15 mouse cellular contexts compared by ENCODE assay signal in genomic region chr17:24560301-24561028, GRCm38 (mm10). TPM values are rescaled to one million over a fixed set of nuclear protein-coding genes. Genes with fewer than 3 reads are reported as not detected.
DNase-seq lines count a peak whose midpoint lies in the region; ATAC-seq and TF ChIP-seq lines count a peak whose summit lies in the region.
"Had no signal": no experiment of that assay in that cellular context is flagged by ENCODE, and none has a peak within 500 bp of the region (broad histone marks: within the 10 kb centered on the region; RNA-seq: fewer than 3 reads in every experiment).

No protein-coding gene starts in this region.

- peak overlapping the region; percentile 36; the same call in 1 of the 2 replicates for H3K27ac ChIP-seq in hindbrain, postnatal 0 days
- no peak overlapping the region for H3K27ac ChIP-seq in hindbrain, embryonic 14.5 days
- H3K27ac ChIP-seq: embryonic facial prominence, embryonic 12.5 days had no signal

- no peaks in the 10 kb centered on the region for H3K27me3 ChIP-seq in hindbrain, postnatal 0 days (ENCODE audit: insufficient read depth, low read length)
- no peaks in the 10 kb centered on the region for H3K27me3 ChIP-seq in hindbrain, embryonic 14.5 days (ENCODE audit: control insufficient read depth, insufficient read depth, low read length)
- H3K27me3 ChIP-seq: embryonic facial prominence, embryonic 12.5 days; limb, embryonic 12.5 days; Patski had no signal

- H3K4me1 ChIP-seq in hindbrain, postnatal 0 days (ENCODE audit: insufficient read depth, low read length) = peaks cover 19% of the 10 kb centered on the region; the same call in 1 of the 2 replicates
- peaks cover 19% of the 10 kb centered on the region for H3K4me1 ChIP-seq in hindbrain, embryonic 14.5 days (replicated peaks; ENCODE audit: control insufficient read depth, insufficient read depth, low read length)

- WGBS in hindbrain, postnatal 0 days = 89% methylated on average over 5 of the region's 5 CpGs
- 93% methylated on average over 5 of the region's 5 CpGs for WGBS in hindbrain, embryonic 14.5 days

- H3K9me3 ChIP-seq in hindbrain, postnatal 0 days (ENCODE audit: low read length) = no peaks in the 10 kb centered on the region
- no peaks in the 10 kb centered on the region for H3K9me3 ChIP-seq in hindbrain, embryonic 14.5 days (ENCODE audit: control insufficient read depth, low read length)
- H3K9me3 ChIP-seq: embryonic facial prominence, embryonic 12.5 days; limb, embryonic 12.5 days had no signal

- ATAC-seq in cerebellum, adult (ENCODE audit: insufficient number of reproducible peaks, low FRiP score, low TSS enrichment) = no peak; the same call in 1 of the 2 replicates
- ATAC-seq in hindbrain, postnatal 0 days = no peak
- no peak for ATAC-seq in hindbrain, embryonic 14.5 days (ENCODE audit: low FRiP score)
- no peak for ATAC-seq in megakaryocyte progenitor cell, adult 5-6 weeks (replicated peaks; ENCODE audit: poor library complexity)
- ATAC-seq: Patski had no signal

- H3K4me3 ChIP-seq in hindbrain, postnatal 0 days (ENCODE audit: low read length) = no peak overlapping the region
- no peak overlapping the region for H3K4me3 ChIP-seq in hindbrain, embryonic 14.5 days (replicated peaks; ENCODE audit: low read length)
- H3K4me3 ChIP-seq: embryonic facial prominence, embryonic 12.5 days; limb, embryonic 12.5 days had no signal

- H3K9ac ChIP-seq in hindbrain, postnatal 0 days (replicated peaks; ENCODE audit: low read length) = no peak overlapping the region
- no peak overlapping the region for H3K9ac ChIP-seq in hindbrain, embryonic 14.5 days
- H3K9ac ChIP-seq: embryonic facial prominence, embryonic 12.5 days; limb, embryonic 12.5 days had no signal

- H3K36me3 ChIP-seq in hindbrain, postnatal 0 days (ENCODE audit: insufficient read depth, low read length) = no peaks in the 10 kb centered on the region
- H3K36me3 ChIP-seq in hindbrain, embryonic 14.5 days (replicated peaks; ENCODE audit: control insufficient read depth, insufficient read depth) = peaks cover 6% of the 10 kb centered on the region

- peak; percentile 52 for DNase-seq in cerebellum, adult 11 months
- no peak for DNase-seq in hindbrain, postnatal 0 days (ENCODE audit: low spot score)
- no peak for DNase-seq in hindbrain, embryonic 14.5 days (ENCODE audit: low spot score)
- peak; percentile 49 for DNase-seq in NIH3T3 (ENCODE audit: low read depth)
- peak; percentile 59 to 68 for DNase-seq in cerebellum, postnatal 10 days
- DNase-seq in kidney, adult 18-20 months = no peak
- DNase-seq: kidney, adult 9 months; kidney, postnatal 4 days; layer of hippocampus, postnatal 36 days; thymus, postnatal 14 days had no signal

- H3K4me2 ChIP-seq in hindbrain, postnatal 0 days (ENCODE audit: low read depth, low read length) = no peak overlapping the region
- H3K4me2 ChIP-seq in hindbrain, embryonic 14.5 days (replicated peaks) = no peak overlapping the region
- H3K4me2 ChIP-seq: embryonic facial prominence, embryonic 12.5 days; limb, embryonic 12.5 days had no signal

- no peak for TF ChIP-seq CTCF in hindbrain, postnatal 0 days (IDR thresholded peaks at IDR 0.05; ENCODE audit: low read depth)

RNA-seq across cellular contexts. Expression of gene Pkd1, which starts 10.8 kb away (rescaled TPM):
- total RNA-seq in hindbrain, postnatal 0 days (2014; rRNA removed) = 87.9 and 99.2 TPM in 2 replicates
- 14.9 and 16.0 TPM in 2 replicates for polyA plus RNA-seq in hindbrain, postnatal 0 days (2015; fragmentation: Nextera tagmentation; extraction: Ambion mirVana)
- polyA plus RNA-seq in hindbrain, embryonic 14.5 days (2014; fragmentation: Nextera tagmentation; extraction: Ambion mirVana) = 28.4 and 30.4 TPM in 2 replicates
- total RNA-seq in megakaryocyte progenitor cell, adult 5-6 weeks (2015) = 7.4 and 10.6 TPM in 2 replicates
- total RNA-seq in megakaryocyte progenitor cell, adult 5-6 weeks (2017) = 6.2 and 15.1 TPM in 2 replicates

RNA-seq across cellular contexts. Expression of gene Rab26, which starts 26.5 kb away (rescaled TPM):
- 2.7 and 4.0 TPM in 2 replicates for total RNA-seq in hindbrain, postnatal 0 days (2014; rRNA removed)
- polyA plus RNA-seq in hindbrain, postnatal 0 days (2015; fragmentation: Nextera tagmentation; extraction: Ambion mirVana) = 10.6 and 14.7 TPM in 2 replicates
- polyA plus RNA-seq in hindbrain, embryonic 14.5 days (2014; fragmentation: Nextera tagmentation; extraction: Ambion mirVana) = 4.2 and 5.6 TPM in 2 replicates
- total RNA-seq in megakaryocyte progenitor cell, adult 5-6 weeks (2015) = 0.12 and 0.17 TPM in 2 replicates
- 0.14 and 0.71 TPM in 2 replicates for total RNA-seq in megakaryocyte progenitor cell, adult 5-6 weeks (2017)

RNA-seq across cellular contexts. Expression of gene Traf7, which starts 32.7 kb away (rescaled TPM):
- 159 and 165 TPM in 2 replicates for total RNA-seq in hindbrain, postnatal 0 days (2014; rRNA removed)
- polyA plus RNA-seq in hindbrain, postnatal 0 days (2015; fragmentation: Nextera tagmentation; extraction: Ambion mirVana) = 64.0 and 66.1 TPM in 2 replicates
- 75.0 and 82.8 TPM in 2 replicates for polyA plus RNA-seq in hindbrain, embryonic 14.5 days (2014; fragmentation: Nextera tagmentation; extraction: Ambion mirVana)
- 50.9 and 54.7 TPM in 2 replicates for total RNA-seq in megakaryocyte progenitor cell, adult 5-6 weeks (2015)
- total RNA-seq in megakaryocyte progenitor cell, adult 5-6 weeks (2017) = 91.7 and 98.9 TPM in 2 replicates

Comparison
In these comparisons a context has a peak if more than half of its experiments do, and no peak if none do; other contexts are left out.
1. DNase-seq: peak in cerebellum, adult 11 months (single experiment), NIH3T3 (single experiment) and cerebellum, postnatal 10 days (2 of 2); none in hindbrain, postnatal 0 days (single experiment), hindbrain, embryonic 14.5 days (single experiment) and kidney, adult 18-20 months (single experiment).